Mouse (Mus musculus) frontal cortex, postnatal 25 days (tissue): ENCODE measurements around the gene Arid3a.

Experiments
- DNase-seq, 2 experiments: peaks; one replicate each; pipeline ENCODE4 v3.0.0; 2022; ENCODE audit warnings: low spot score in 2 of 2

The Arid3a gene

GRCm38 (mm10) chr10:79927324-79928029 is 634 bp downstream of the Arid3a start:
- DNase-seq, result no peak

- DNase-seq, result no peak
Measured at GRCm38 (mm10) chr10:79928030-79928694, 1.3 kb downstream of the Arid3a start.

- DNase-seq, result no peak
Measured at GRCm38 (mm10) chr10:79928907-79929701, 2.3 kb downstream of the Arid3a start.

- DNase-seq, result no peak
Measured at GRCm38 (mm10) chr10:79929967-79930825, 3.4 kb downstream of the Arid3a start.

GRCm38 (mm10) chr10:79930826-79931186 is 4.0 kb downstream of the Arid3a start:
- no peak for DNase-seq

GRCm38 (mm10) chr10:79931797-79932196 is 5.0 kb downstream of the Arid3a start:
- DNase-seq, result no peak

- no peak for DNase-seq
Measured at GRCm38 (mm10) chr10:79932736-79933135, 5.9 kb downstream of the Arid3a start.

GRCm38 (mm10) chr10:79933145-79933679 is 6.4 kb downstream of the Arid3a start:
- no peak for DNase-seq

- DNase-seq, result no peak
Measured at GRCm38 (mm10) chr10:79933861-79934260, 7.0 kb downstream of the Arid3a start.

GRCm38 (mm10) chr10:79934272-79934721 is 7.5 kb downstream of the Arid3a start:
- DNase-seq, result no peak

GRCm38 (mm10) chr10:79934794-79935569 is 8.1 kb downstream of the Arid3a start:
- no peak for DNase-seq

GRCm38 (mm10) chr10:79936284-79936910 is 9.6 kb downstream of the Arid3a start:
- DNase-seq, result no peak

GRCm38 (mm10) chr10:79936911-79937441 is 10.1 kb downstream of the Arid3a start:
- no peak for DNase-seq

GRCm38 (mm10) chr10:79937775-79938526 is 11.1 kb downstream of the Arid3a start:
- no peak for DNase-seq

- no peak for DNase-seq
Measured at GRCm38 (mm10) chr10:79940749-79941148, 13.9 kb downstream of the Arid3a start.

GRCm38 (mm10) chr10:79942988-79943387 is 16.1 kb downstream of the Arid3a start:
- DNase-seq, result no peak

GRCm38 (mm10) chr10:79943471-79943901 is 16.6 kb downstream of the Arid3a start:
- DNase-seq, result no peak

- no peak for DNase-seq
Measured at GRCm38 (mm10) chr10:79945507-79946234, 18.8 kb downstream of the Arid3a start.
